Mouse (Mus musculus) yolk sac, embryonic 10.5 days (tissue): Measurements from ENCODE around the gene Ccnt1.

Experiments used
- DNase-seq: peaks from one replicate; pipeline ENCODE4 v3.0.0-alpha.2; 2017; ENCODE audit warnings: low spot score

Gene Ccnt1

GRCm38 (mm10) chr15:98570873-98571538, at the start of gene Ccnt1, which contains the start of gene 4930415O20Rik:
Ccnt1 (minus strand) TSS chr15:98570923.
4930415O20Rik (plus strand) TSS chr15:98571004.
- no peak for DNase-seq

GRCm38 (mm10) chr15:98617176-98617537, 46.4 kb upstream of the Ccnt1 start:
- peak; percentile 62 for DNase-seq

GRCm38 (mm10) chr15:98616362-98617175, 45.8 kb upstream of the Ccnt1 start:
- DNase-seq: no peak

- DNase-seq: no peak
These were observed 45.0 kb upstream of the Ccnt1 start for GRCm38 (mm10) chr15:98615751-98616150.

- DNase-seq: no peak
These were observed 44.2 kb upstream of the Ccnt1 start for GRCm38 (mm10) chr15:98614971-98615370.

GRCm38 (mm10) chr15:98614551-98614950, 43.8 kb upstream of the Ccnt1 start:
- no peak for DNase-seq

- no peak for DNase-seq
These were observed 41.5 kb upstream of the Ccnt1 start for GRCm38 (mm10) chr15:98612229-98612628.

GRCm38 (mm10) chr15:98610131-98610633, 39.5 kb upstream of the Ccnt1 start:
- DNase-seq: peak; percentile 21

- DNase-seq: peak; percentile 90
These were observed 38.8 kb upstream of the Ccnt1 start, which contains the start of gene Adcy6 for GRCm38 (mm10) chr15:98609331-98610130. Adcy6 (minus strand) TSS chr15:98610076.

- DNase-seq: peak; percentile 30
These were observed 38.1 kb upstream of the Ccnt1 start for GRCm38 (mm10) chr15:98608784-98609250.

- DNase-seq: no peak
These were observed 37.5 kb upstream of the Ccnt1 start for GRCm38 (mm10) chr15:98608058-98608783.

- DNase-seq: peak; percentile 21
These were observed 36.8 kb upstream of the Ccnt1 start for GRCm38 (mm10) chr15:98607557-98607956.

- no peak for DNase-seq
These were observed 36.0 kb upstream of the Ccnt1 start for GRCm38 (mm10) chr15:98606739-98607138.

- no peak for DNase-seq
These were observed 35.4 kb upstream of the Ccnt1 start for GRCm38 (mm10) chr15:98606051-98606536.

GRCm38 (mm10) chr15:98604041-98604575, 33.4 kb upstream of the Ccnt1 start:
- no peak for DNase-seq

GRCm38 (mm10) chr15:98602921-98603458, 32.3 kb upstream of the Ccnt1 start:
- no peak for DNase-seq

- no peak for DNase-seq
These were observed 31.6 kb upstream of the Ccnt1 start for GRCm38 (mm10) chr15:98602191-98602881.

GRCm38 (mm10) chr15:98601832-98602190, 31.1 kb upstream of the Ccnt1 start:
- DNase-seq: no peak

GRCm38 (mm10) chr15:98600036-98600709, 29.4 kb upstream of the Ccnt1 start:
- no peak for DNase-seq

GRCm38 (mm10) chr15:98596609-98597008, 25.9 kb upstream of the Ccnt1 start:
- no peak for DNase-seq
